Mouse (Mus musculus) thymus, postnatal 10 days (tissue): ENCODE measurements around the gene Sept1.
A peak's percentile ranks its signal among the peaks of the same experiment; 100 is the strongest.
"Not testable (repeated sequence)": the region's sequence is repeated elsewhere in the genome, so short reads cannot be mapped to it uniquely, and the experiment has no call there.

Experiments used
- DNase-seq, 2 experiments: peaks; one replicate each; pipeline ENCODE4 v3.0.0; 2021; ENCODE audit warnings: low spot score in 2 of 2

Sept1 gene

GRCm38 (mm10) chr7:127194633-127195029, 38.3 kb downstream of the Sept1 start:
- DNase-seq, result no peak

DNA sequence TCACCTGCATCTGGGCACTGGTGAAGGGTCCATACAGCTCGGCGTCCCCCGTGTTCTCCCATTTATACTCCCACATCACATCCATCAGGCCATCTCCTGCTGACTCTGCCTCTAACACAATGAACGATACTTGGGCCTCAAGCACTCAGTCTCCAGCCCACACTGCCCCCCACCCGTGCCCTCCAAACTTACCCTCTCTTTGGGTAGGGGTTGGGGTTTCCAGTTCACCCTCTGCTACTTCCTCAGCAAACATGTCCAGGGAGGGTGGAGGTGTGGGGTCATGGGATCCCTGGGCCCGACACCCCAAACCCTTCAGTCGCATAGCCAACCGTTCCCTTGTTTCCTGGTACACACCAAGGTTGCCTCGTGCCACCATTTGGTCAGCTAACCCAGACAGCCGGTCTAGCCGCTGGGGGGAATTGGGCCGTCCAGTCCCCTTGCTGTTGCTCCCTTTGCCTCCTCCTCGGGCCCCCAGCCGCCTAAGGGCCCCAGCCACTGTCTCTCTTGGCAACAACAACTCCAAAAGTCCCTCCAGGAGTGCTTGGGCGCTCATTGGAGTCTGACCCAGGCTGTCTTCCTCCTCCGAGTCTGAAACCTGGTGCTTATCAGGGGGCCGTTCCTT, 38.8 kb downstream of the Sept1 start:
- no peak for DNase-seq

DNA sequence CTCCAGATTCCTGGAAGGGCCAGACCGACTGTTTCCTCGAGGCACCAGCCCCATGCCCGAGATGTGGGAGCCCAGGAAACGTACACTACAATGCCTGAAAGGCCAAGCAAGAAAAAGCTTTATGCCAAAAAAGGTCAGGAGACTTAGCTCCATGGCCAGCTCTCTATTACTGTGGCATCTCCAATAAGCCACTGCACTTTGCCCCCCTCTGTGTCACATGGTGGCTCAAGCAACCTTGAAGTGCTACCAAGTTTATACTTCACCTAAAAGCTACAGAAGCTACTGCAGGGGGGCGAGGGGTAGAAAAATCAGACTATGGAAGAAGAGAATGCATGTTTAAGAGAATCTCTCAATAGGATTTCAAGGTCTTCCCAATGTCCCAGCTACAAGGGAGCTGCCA, 39.9 kb downstream of the Sept1 start:
- no peak for DNase-seq

GRCm38 (mm10) chr7:127190672-127191071, 42.3 kb downstream of the Sept1 start:
- DNase-seq, result no peak

DNA sequence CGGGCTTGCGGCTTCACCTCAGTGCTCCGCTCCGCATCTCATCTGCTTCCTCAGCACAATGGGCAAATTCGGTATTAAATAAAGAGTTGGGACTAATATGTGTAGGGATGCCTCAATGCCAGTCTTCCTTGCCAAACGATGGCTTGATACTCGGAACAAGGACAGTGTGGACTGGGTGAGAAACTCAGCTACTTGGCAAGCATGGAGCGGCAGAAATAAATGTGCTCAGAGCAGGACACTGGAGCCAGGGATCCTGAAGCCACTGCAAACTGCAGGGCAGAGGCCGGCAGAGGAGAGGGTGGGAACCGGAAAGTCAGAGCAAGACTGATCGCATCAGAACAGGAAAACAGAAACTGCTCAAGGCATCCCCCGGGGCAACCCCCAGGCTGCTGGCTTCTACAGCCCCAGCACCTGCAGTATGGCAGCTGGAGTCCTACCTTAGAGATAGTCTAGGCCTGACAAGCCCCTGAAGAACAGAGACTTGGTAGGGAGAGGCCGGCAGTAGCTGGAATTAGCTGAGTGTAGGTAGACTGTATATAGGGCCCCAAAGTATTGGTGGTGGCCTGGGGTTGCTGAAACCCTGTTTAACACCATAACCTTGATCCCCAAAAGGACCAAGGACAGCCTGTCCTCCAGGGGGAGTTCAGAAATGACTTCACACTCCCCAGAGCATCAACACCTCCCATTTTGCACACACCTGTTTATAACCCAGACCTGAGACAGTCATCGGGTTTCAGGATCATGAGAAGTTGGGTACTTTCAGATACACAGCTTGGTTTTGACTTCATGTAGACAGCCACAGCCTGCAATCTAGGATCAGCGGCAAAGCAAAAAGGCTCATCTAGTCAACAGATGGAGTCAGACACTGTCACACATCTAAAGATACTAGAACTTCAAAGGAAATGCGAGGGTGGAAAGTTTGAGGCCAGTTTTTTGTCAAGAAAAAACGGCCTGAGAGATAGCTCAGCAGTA, 44.3 kb downstream of the Sept1 start:
- DNase-seq, result peak; percentile 55 to 59

DNA sequence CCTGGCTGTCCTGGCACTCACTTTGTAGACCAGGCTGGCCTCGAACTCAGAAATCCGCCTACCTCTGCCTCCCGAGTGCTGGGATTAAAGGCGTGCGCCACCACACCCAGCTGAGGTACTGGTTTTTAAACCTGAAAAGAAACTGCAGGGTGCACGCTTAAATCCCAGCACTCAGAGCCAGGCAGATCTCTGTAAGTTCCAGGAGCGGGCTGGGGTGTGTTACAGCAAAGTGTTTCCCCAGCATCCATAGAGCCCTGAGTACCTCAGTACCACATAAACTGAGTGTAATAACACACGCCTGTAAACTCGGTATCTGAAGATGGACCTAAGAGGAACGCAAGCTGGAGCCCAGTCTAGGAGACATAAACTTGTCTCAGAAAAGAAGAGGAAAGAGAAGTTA, 45.6 kb downstream of the Sept1 start:
- DNase-seq, result no peak

DNA sequence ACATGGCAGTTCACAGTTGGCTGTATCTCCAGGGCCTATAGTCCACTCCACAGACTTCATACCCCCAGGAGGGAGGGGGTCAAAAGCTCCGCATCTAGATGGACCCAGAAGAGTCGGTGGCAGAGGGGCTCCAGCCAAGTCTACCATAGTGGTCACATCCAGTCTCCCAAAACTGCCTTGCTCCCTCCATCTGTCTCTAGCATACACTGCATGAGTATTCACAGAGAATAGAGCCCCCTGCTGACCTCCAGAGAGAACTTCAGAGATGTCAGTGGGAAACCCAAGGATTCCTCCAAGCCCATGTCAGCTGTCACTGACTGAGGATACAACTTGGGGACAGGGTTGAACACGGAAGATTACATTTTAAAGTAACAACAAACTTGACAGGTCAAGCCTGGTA, 47.3 kb downstream of the Sept1 start:
- peak in 1 of 2 experiments; percentile 32 for DNase-seq

GRCm38 (mm10) chr7:127184720-127185119, 48.2 kb downstream of the Sept1 start:
- no peak for DNase-seq

DNA sequence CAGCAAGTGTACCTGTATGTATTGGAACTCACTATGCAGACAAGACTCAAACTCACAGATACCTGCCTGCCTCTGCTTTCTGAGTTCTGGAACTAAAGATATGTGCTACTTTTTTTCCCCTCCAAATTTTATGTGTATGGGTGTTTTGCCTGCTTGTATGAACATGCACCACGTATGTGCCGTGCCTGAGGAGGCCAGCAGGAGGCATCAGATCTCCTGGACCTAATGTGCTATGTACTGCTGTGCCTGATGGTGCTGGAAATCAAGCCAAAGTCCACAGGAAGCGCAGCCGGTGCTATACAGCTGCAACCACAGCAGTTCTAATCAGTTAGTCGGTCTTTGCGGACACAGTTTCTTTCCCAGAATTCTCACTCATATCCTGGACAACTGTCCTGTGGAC, 49.1 kb downstream of the Sept1 start:
- peak in 1 of 2 experiments; percentile 28 for DNase-seq

- no peak for DNase-seq
Observed at GRCm38 (mm10) chr7:127183345-127183744, 49.6 kb downstream of the Sept1 start.

DNA sequence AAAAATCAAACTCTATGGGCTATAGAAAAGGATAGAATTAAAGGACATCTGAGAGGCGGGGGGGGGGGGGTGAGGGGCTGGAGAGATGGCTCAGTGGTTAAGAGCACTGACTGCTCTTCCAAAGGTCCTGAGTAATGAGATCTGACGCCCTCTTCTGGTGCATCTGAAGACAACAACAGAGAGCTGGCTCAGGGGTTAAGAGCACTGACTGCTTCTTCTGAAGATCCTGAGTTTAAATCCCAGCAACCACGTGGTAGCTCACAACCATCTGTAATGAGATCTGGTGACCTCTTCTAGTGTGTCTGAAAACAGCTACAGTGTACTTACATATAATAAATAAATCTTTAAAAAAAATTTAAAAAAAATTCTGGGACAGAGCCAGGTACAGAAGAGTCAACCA, 51.2 kb downstream of the Sept1 start:
- DNase-seq, result not testable (repeated sequence)

GRCm38 (mm10) chr7:127180783-127181182, 52.1 kb downstream of the Sept1 start:
- DNase-seq, result no peak

GRCm38 (mm10) chr7:127176937-127177336, 56.0 kb downstream of the Sept1 start:
- no peak for DNase-seq

DNA sequence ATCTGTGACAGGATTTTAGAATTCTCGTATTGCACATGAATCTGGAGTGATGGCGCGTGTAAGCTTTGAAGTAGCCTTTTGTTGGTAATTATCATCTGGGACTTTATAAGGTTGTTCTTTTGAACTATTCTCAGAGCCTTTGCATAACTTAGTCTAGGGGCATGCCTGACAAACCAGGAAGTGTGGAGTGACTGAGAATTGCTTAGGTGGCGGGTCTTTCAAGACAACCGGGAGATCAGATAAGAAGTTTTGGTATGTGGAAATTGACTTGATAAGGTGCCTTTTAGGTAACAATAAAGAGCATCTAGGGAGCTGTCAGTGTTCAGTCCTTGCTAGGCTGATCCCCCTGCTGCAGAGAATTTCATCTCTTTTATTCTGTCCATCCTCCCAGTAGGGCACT, 66.4 kb downstream of the Sept1 start:
- no peak for DNase-seq

- DNase-seq, result no peak
Observed at GRCm38 (mm10) chr7:127165607-127166493, 67.1 kb downstream of the Sept1 start.
